Mouse (Mus musculus) kidney, adult 2 months (tissue): Measurements from ENCODE around the gene Lbp.

ENCODE experiments used
- CTCF ChIP-seq: fragments of 200-500 bp; conservative IDR thresholded peaks from 2 replicates; pipeline ENCODE4 v1.5.1; 2011; ENCODE audit warnings: low read depth, mild to moderate bottlenecking, control low read depth, low read length, moderate library complexity, mixed read lengths; ENCODE audit not compliant: insufficient read depth, insufficient read length
- POLR2A ChIP-seq: fragments of 200-500 bp; IDR thresholded peaks from one replicate; pipeline ENCODE4 v1.6.1; 2011; ENCODE audit warnings: low read depth, low read length, control low read depth

- TF ChIP-seq POLR2A (no peak), CTCF (no peak)
Observed at GRCm38 (mm10) chr2:158305948-158306695, at the start of gene Lbp.
